Mouse (Mus musculus): ENCODE measurements around the gene C1qtnf2.

C1qtnf2 gene

DNA sequence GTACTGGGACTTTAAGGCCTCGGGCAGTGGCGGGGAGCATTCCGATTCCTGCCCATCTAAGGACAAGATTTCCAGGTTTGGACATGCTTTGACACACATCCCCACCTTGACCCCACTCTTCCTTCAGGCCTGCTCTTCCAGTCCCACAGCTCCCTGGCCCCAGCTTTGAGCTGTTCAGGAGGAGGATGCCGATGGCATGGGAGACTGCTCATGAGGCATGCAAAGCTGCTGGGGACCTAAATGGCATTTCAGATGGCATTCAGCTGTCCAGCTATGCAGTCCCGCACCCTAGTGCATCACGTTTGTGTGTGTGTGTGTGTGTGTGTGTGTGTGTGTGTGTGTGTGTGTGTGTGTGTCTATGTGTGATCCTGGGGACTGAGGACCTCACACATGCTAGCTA lies 63.0 kb downstream of the C1qtnf2 start:
- DNase-seq (ENCODE audit: low read depth) = no peak

DNA sequence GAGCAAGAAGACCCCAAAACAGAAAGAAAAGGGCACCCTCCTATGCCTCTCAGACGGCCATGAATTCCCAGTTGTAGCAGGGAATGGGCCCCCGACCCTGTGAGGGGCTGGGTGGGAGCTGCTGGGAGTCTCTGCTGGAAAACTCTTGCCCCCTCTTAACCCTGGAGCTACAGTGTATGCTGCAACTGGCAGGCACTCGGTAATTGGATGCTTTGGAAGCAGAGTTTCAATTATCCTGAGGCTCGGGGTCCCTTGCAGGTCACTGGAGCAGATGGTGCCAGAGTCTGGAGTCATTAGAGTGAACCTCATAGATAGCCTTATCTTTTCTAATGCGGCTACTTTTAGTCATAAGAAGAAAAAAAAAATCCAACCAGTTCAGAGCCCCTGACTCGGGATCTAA lies 65.8 kb downstream of the C1qtnf2 start:
- no peak for DNase-seq (ENCODE audit: low read depth)
